Mouse (Mus musculus) hindbrain, embryonic 15.5 days (tissue): ENCODE results near the gene Ntn4. TPM values are rescaled to one million over a fixed set of nuclear protein-coding genes. Genes with fewer than 3 reads are reported as not detected.

Source experiments
- ATAC-seq: fragments of 200-750 bp; cut with Nextera tagmentation; 2 replicates; pipeline ENCODE4 v1.8.0; 2017; ENCODE audit warnings: low read depth, moderate number of reproducible peaks, moderate TSS enrichment; ENCODE audit not compliant: low FRiP score
- H3K27ac ChIP-seq: fragments of 300-500 bp; sonication (generic); replicated peaks from 2 replicates; pipeline ENCODE4 v1.5.1; 2015; ENCODE audit warnings: mild to moderate bottlenecking, inconsistent platforms
- H3K27me3 ChIP-seq: fragments of 300-500 bp; sonication (generic); 2 replicates; pipeline ENCODE4 v1.6.1; 2015; ENCODE audit warnings: control low read depth, inconsistent platforms
- H3K36me3 ChIP-seq: fragments of 300-500 bp; sonication (generic); 2 replicates; pipeline ENCODE4 v1.6.1; 2015; ENCODE audit warnings: control low read depth, inconsistent platforms
- H3K4me1 ChIP-seq: fragments of 300-500 bp; sonication (generic); replicated peaks from 2 replicates; pipeline ENCODE4 v1.6.1; 2015; ENCODE audit warnings: control low read depth, inconsistent platforms
- H3K4me2 ChIP-seq: fragments of 300-500 bp; sonication (generic); 2 replicates; pipeline ENCODE4 v1.6.1; 2015; ENCODE audit warnings: moderate library complexity, mild to moderate bottlenecking, inconsistent platforms
- H3K4me3 ChIP-seq: fragments of 300-500 bp; sonication (generic); 2 replicates; pipeline ENCODE4 v1.5.1; 2015; ENCODE audit warnings: mild to moderate bottlenecking, inconsistent platforms
- H3K9ac ChIP-seq: fragments of 300-500 bp; sonication (generic); 2 replicates; pipeline ENCODE4 v1.6.1; 2015; ENCODE audit warnings: inconsistent platforms
- H3K9me3 ChIP-seq: fragments of 300-500 bp; sonication (generic); 2 replicates; pipeline ENCODE4 v1.6.1; 2016; ENCODE audit warnings: control low read depth, inconsistent platforms
- WGBS: fragments of 180-500 bp; shearing (Covaris S2); methylation state at CpG from one replicate; pipeline ENCODE4 v1.1.7; 2015; 5-methylcytosine and 5-hydroxymethylcytosine counted together
- polyA plus RNA-seq: library from polyadenylated mRNA; unstranded; fragments of >200 nt; fragmentation: Nextera tagmentation; extraction: Ambion mirVana; gene quantifications from 2 replicates; pipeline ENCODE4 v1.2.1, GENCODE M21; 2015

Gene Ntn4
- 0.97 and 1.5 TPM in 2 replicates for polyA plus RNA-seq

DNA sequence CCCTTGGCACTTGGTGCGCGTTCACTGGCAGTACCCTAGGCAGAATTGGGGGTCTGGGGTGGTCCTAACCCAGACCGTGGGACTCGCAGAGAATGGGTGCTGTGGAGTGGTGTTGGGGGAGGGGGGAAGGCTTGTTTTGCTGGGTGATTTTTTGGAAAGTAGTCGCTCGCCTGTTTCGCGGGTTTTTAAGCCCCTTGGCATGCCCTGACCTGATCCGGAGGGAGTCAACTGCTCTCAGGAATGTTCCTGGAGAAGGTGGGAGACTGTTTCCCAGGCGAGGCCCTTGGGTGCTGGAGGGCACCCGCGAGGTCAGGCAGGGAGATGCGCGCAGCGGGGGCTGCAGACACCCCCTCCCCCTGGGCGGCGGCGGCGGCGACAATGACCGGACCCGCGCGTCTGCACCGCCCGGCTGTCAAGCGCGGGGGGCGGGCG lies at the start of gene Ntn4:
Gene Ntn4 (plus strand): TSS at position 161 of the 432 bp plus-strand sequence.
- no peaks in the 10 kb centered on the region for H3K9me3 ChIP-seq
- peak within 1 kb of the TSS; percentile 79 for H3K27ac ChIP-seq
- H3K9ac ChIP-seq = peak within 1 kb of the TSS; percentile 87
- H3K4me1 ChIP-seq = peaks cover 28% of the 10 kb centered on the region
- H3K4me3 ChIP-seq = peak within 1 kb of the TSS; percentile 93
- peak; percentile 36; the same call in 1 of the 2 replicates for ATAC-seq
- 10% methylated on average over 10 of the region's 30 CpGs for WGBS
- peak within 1 kb of the TSS; percentile 99 for H3K4me2 ChIP-seq
- no peaks in the 10 kb centered on the region for H3K36me3 ChIP-seq
- no peaks in the 10 kb centered on the region for H3K27me3 ChIP-seq

- Histone ChIP-seq H3K36me3 (no peaks in the 10 kb centered on the region), H3K9me3 (no peaks in the 10 kb centered on the region), H3K4me1 (peaks cover 18% of the 10 kb centered on the region), H3K9ac (no peak overlapping the region), H3K27me3 (peaks cover 3% of the 10 kb centered on the region; the same call in 1 of the 2 replicates), H3K4me2 (no peak overlapping the region), H3K4me3 (no peak overlapping the region), H3K27ac (no peak overlapping the region)
- no peak for ATAC-seq
- 58% methylated on average over 12 of the region's 12 CpGs for WGBS
Observed at GRCm38 (mm10) chr10:93592456-93592855, 48.0 kb upstream of the Ntn4 start.

- peak overlapping the region; percentile 53 for H3K9ac ChIP-seq
- WGBS = 1% methylated on average over 22 of the region's 22 CpGs
- H3K27ac ChIP-seq = peak overlapping the region; percentile 70
- peak; percentile 79 for ATAC-seq
- peaks cover 5% of the 10 kb centered on the region for H3K4me1 ChIP-seq
- H3K36me3 ChIP-seq = no peaks in the 10 kb centered on the region
- H3K4me2 ChIP-seq = peak overlapping the region; percentile 80
- H3K9me3 ChIP-seq = no peaks in the 10 kb centered on the region
- H3K27me3 ChIP-seq = peaks cover 3% of the 10 kb centered on the region; the same call in 1 of the 2 replicates
- H3K4me3 ChIP-seq = peak overlapping the region; percentile 45
Observed at GRCm38 (mm10) chr10:93594022-93594482, 46.4 kb upstream of the Ntn4 start.

DNA sequence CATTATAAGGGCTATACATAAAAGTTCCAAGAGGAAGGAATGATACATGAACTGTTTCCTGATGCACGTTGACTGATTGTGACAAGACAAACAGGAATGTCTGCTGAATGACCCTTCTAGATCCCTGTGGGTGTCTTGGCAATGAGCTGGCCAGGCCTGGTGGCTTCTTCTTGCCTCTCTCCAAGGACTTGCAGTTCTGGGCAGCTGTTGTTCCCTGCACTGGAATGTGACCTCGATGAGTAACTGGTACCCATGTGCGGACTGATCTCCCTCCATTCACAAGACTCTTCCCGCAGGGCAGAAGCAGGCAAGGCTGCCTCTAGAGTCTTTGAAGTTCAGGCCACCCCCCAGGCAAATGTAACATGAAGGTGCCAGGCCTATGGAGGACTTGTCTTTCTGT lies 44.6 kb upstream of the Ntn4 start:
- no peak overlapping the region for H3K4me3 ChIP-seq
- H3K27ac ChIP-seq = no peak overlapping the region
- peaks cover 3% of the 10 kb centered on the region; the same call in 1 of the 2 replicates for H3K27me3 ChIP-seq
- H3K4me1 ChIP-seq = no peaks in the 10 kb centered on the region
- H3K9ac ChIP-seq = no peak overlapping the region
- WGBS = 75% methylated on average over 4 of the region's 4 CpGs
- H3K4me2 ChIP-seq = no peak overlapping the region
- H3K9me3 ChIP-seq = no peaks in the 10 kb centered on the region
- ATAC-seq = no peak
- H3K36me3 ChIP-seq = no peaks in the 10 kb centered on the region

- Histone ChIP-seq H3K27me3 (peaks cover 3% of the 10 kb centered on the region; the same call in 1 of the 2 replicates), H3K9me3 (no peaks in the 10 kb centered on the region), H3K9ac (no peak overlapping the region), H3K4me3 (no peak overlapping the region), H3K27ac (no peak overlapping the region), H3K4me1 (no peaks in the 10 kb centered on the region), H3K36me3 (no peaks in the 10 kb centered on the region), H3K4me2 (no peak overlapping the region)
- WGBS = 80% methylated on average over 3 of the region's 3 CpGs
- no peak for ATAC-seq
Observed at GRCm38 (mm10) chr10:93596641-93597040, 43.8 kb upstream of the Ntn4 start.

DNA sequence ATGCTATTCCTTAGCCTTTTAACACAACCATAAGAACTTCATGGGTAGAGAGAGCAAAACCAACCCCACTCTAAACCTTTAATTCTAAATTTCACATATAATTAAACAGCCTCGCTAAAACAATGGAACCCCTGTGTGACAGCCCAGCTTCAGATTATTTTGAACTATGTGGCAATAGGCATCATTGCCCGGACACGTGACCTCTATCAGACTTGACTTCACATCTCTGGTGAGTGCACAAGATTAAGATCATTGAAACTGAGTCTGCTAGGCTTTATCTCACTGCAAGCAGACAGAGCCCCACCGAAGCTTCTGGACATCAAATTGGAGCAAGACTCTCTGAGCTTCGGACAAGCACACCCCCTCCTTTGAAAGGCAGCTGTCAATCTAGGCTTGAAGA lies 38.2 kb upstream of the Ntn4 start:
- no peaks in the 10 kb centered on the region for H3K27me3 ChIP-seq
- H3K9me3 ChIP-seq = no peaks in the 10 kb centered on the region
- no peak for ATAC-seq
- H3K4me1 ChIP-seq = no peaks in the 10 kb centered on the region
- H3K27ac ChIP-seq = no peak overlapping the region
- H3K4me2 ChIP-seq = no peak overlapping the region
- H3K36me3 ChIP-seq = no peaks in the 10 kb centered on the region
- H3K9ac ChIP-seq = no peak overlapping the region
- WGBS = 73% methylated on average over 5 of the region's 5 CpGs
- H3K4me3 ChIP-seq = no peak overlapping the region

GRCm38 (mm10) chr10:93603256-93603655 lies 37.2 kb upstream of the Ntn4 start:
- Histone ChIP-seq H3K4me3 (no peak overlapping the region), H3K36me3 (no peaks in the 10 kb centered on the region), H3K4me1 (no peaks in the 10 kb centered on the region), H3K4me2 (no peak overlapping the region), H3K9me3 (no peaks in the 10 kb centered on the region), H3K9ac (no peak overlapping the region), H3K27ac (no peak overlapping the region), H3K27me3 (no peaks in the 10 kb centered on the region)
- WGBS = 98% methylated on average over 1 of the region's 1 CpGs
- ATAC-seq = no peak

GRCm38 (mm10) chr10:93606326-93606725 lies 34.2 kb upstream of the Ntn4 start:
- Histone ChIP-seq H3K36me3 (no peaks in the 10 kb centered on the region), H3K4me1 (no peaks in the 10 kb centered on the region), H3K4me2 (no peak overlapping the region), H3K9me3 (no peaks in the 10 kb centered on the region), H3K4me3 (no peak overlapping the region), H3K27ac (no peak overlapping the region), H3K9ac (no peak overlapping the region), H3K27me3 (no peaks in the 10 kb centered on the region)
- WGBS = 93% methylated on average over 9 of the region's 9 CpGs
- no peak for ATAC-seq

- ATAC-seq = no peak
- H3K9me3 ChIP-seq = no peaks in the 10 kb centered on the region
- no peaks in the 10 kb centered on the region for H3K36me3 ChIP-seq
- no peak overlapping the region for H3K9ac ChIP-seq
- H3K4me2 ChIP-seq = no peak overlapping the region
- no peak overlapping the region for H3K4me3 ChIP-seq
- H3K4me1 ChIP-seq = 0 out of 2 replicates have a peak, but pooled peaks cover 3% of the 10 kb centered on the region
- H3K27ac ChIP-seq = no peak overlapping the region
- H3K27me3 ChIP-seq = no peaks in the 10 kb centered on the region
- 52% methylated on average over 9 of the region's 9 CpGs for WGBS
Observed at GRCm38 (mm10) chr10:93608051-93608450, 32.4 kb upstream of the Ntn4 start.

- Histone ChIP-seq H3K4me3 (no peak overlapping the region), H3K27ac (no peak overlapping the region), H3K4me2 (no peak overlapping the region), H3K27me3 (no peaks in the 10 kb centered on the region), H3K9me3 (no peaks in the 10 kb centered on the region), H3K4me1 (0 out of 2 replicates have a peak, but pooled peaks cover 3% of the 10 kb centered on the region), H3K9ac (no peak overlapping the region), H3K36me3 (no peaks in the 10 kb centered on the region)
- no peak for ATAC-seq
- WGBS = 92% methylated on average over 7 of the region's 7 CpGs
Observed at GRCm38 (mm10) chr10:93609236-93609635, 31.2 kb upstream of the Ntn4 start.

DNA sequence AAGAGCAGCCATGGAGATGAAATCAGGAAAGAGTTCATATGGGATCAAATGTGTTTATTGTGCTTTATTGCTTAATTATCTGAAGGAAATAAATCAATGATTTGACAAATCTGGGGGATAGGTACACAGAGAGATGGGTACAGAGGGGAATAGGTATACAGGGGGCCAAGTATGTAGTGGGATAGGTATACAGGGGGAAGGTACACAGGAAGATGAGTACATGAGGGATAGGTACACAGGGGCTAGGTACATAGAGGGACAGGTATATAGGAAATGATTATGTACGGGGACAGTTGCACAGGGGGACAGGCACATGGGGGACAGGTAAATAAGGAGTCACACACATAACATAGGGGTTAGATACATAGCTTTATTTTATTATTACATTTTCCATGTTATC lies 29.6 kb upstream of the Ntn4 start:
- ATAC-seq = no peak
- no peak overlapping the region for H3K4me2 ChIP-seq
- H3K4me1 ChIP-seq = 0 out of 2 replicates have a peak, but pooled peaks cover 3% of the 10 kb centered on the region
- H3K27ac ChIP-seq = no peak overlapping the region
- H3K4me3 ChIP-seq = no peak overlapping the region
- H3K9me3 ChIP-seq = no peaks in the 10 kb centered on the region
- H3K36me3 ChIP-seq = no peaks in the 10 kb centered on the region
- H3K27me3 ChIP-seq = no peaks in the 10 kb centered on the region
- 97% methylated on average over 1 of the region's 1 CpGs for WGBS
- no peak overlapping the region for H3K9ac ChIP-seq

DNA sequence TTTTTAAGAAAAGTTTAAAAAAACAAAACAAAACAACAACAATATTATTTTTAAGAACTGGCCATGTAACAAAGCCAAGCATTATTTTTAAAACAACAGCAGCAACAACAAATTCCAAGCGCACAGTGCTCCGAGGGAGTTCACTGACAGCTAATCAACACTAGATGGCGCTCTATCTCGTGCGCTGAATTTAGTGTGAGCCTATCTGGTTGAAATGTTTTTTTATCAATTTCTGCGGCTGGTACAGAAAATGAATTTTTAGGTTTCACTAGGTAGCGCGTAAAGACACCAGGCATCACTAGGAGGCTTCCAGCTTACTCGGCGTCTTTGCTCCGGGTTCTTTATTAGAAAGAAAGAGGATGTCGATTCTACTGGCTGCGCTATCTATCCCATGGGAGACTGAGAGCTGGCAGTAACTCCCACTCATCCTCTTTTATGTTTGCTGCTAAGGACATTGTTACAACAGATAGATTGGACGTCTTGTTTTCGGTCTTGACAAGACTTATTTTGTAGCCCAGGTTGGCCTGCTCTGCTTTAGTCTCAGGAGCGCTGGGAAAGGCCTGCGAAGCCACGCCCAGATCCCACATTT lies 29.0 kb upstream of the Ntn4 start:
- H3K9me3 ChIP-seq = no peaks in the 10 kb centered on the region
- no peak overlapping the region; the same call in 1 of the 2 replicates for H3K4me3 ChIP-seq
- peak overlapping the region; percentile 51 for H3K4me2 ChIP-seq
- H3K27ac ChIP-seq = peak overlapping the region; percentile 49; the same call in 1 of the 2 replicates
- H3K4me1 ChIP-seq = 0 out of 2 replicates have a peak, but pooled peaks cover 3% of the 10 kb centered on the region
- ATAC-seq = no peak
- H3K36me3 ChIP-seq = no peaks in the 10 kb centered on the region
- no peak overlapping the region for H3K9ac ChIP-seq
- WGBS = 38% methylated on average over 18 of the region's 18 CpGs
- no peaks in the 10 kb centered on the region for H3K27me3 ChIP-seq
